Mouse (Mus musculus) CH12.LX (cell line): ENCODE data around the gene Fat2. TPM values are rescaled to one million over a fixed set of nuclear protein-coding genes. Genes with fewer than 3 reads are reported as not detected.

Experiments used
- DNase-seq: peaks from one replicate; pipeline ENCODE4 v3.0.0-alpha.2; 2013; ENCODE audit errors: extremely low read depth
- H3K27ac ChIP-seq: 2 replicates; pipeline ENCODE4 v1.5.1; 2012; ENCODE audit warnings: low read depth, mild to moderate bottlenecking, control low read depth, moderate library complexity; ENCODE audit not compliant: insufficient read depth
- H3K27me3 ChIP-seq: replicated peaks from 2 replicates; pipeline ENCODE3; 2012; ENCODE audit warnings: inconsistent platforms
- H3K36me3 ChIP-seq, 2 experiments: replicated peaks in 1 of 2; 2 replicates each; pipeline versions ENCODE3 to v1.6.1; 2012; ENCODE audit warnings: inconsistent platforms in 1 of 2, low read length in 1 of 2, mild to moderate bottlenecking in 1 of 2, mixed read lengths in 1 of 2, moderate library complexity in 1 of 2; ENCODE audit not compliant: control insufficient read depth in 1 of 2, insufficient read depth in 1 of 2
- H3K4me1 ChIP-seq, 2 experiments: 2 replicates each; pipeline ENCODE4 v1.6.1; 2012; ENCODE audit warnings: inconsistent platforms in 1 of 2, moderate library complexity in 1 of 2; ENCODE audit not compliant: insufficient read depth in 2 of 2, control insufficient read depth in 1 of 2
- H3K4me2 ChIP-seq: 2 replicates; pipeline ENCODE4 v1.6.1; 2012; ENCODE audit warnings: low read depth, mild to moderate bottlenecking, control low read depth; ENCODE audit not compliant: poor library complexity, insufficient read depth, severe bottlenecking
- H3K4me3 ChIP-seq, 3 experiments: fragments of 150-350 bp in 1 of 3; sonication (generic) in 1 of 3; replicated peaks in 1 of 3; 2 replicates each; pipeline versions ENCODE3 to v1.5.1; 2011 to 2012; ENCODE audit warnings: low read depth in 2 of 3, low read length in 2 of 3, mild to moderate bottlenecking in 2 of 3, moderate library complexity in 2 of 3, control low read depth in 1 of 3, improper control_type of control experiment in 1 of 3, inconsistent platforms in 1 of 3, mixed read lengths in 1 of 3; ENCODE audit not compliant: poor library complexity in 1 of 3
- H3K79me2 ChIP-seq: replicated peaks from 2 replicates; pipeline ENCODE4 v1.6.1; 2012; ENCODE audit warnings: mild to moderate bottlenecking, moderate library complexity; ENCODE audit not compliant: control insufficient read depth, poor library complexity, insufficient read depth, severe bottlenecking; ENCODE audit errors: extremely low read depth
- H3K9ac ChIP-seq: 2 replicates; pipeline ENCODE4 v1.6.1; 2012; ENCODE audit warnings: low read depth, mild to moderate bottlenecking, control low read depth, moderate library complexity; ENCODE audit not compliant: insufficient read depth
- H3K9me3 ChIP-seq: replicated peaks from 2 replicates; pipeline ENCODE3; 2012; ENCODE audit warnings: low read length, inconsistent platforms, mixed read lengths
- BHLHE40 ChIP-seq: IDR thresholded peaks from 2 replicates; pipeline ENCODE4 v1.6.1; 2011; ENCODE audit warnings: mild to moderate bottlenecking, low read depth, low read length, improper control_type of control experiment
- CHD2 ChIP-seq: IDR thresholded peaks from 2 replicates; pipeline ENCODE4 v1.6.1; 2011; ENCODE audit warnings: low read length, improper control_type of control experiment
- CTCF ChIP-seq, 2 experiments: IDR thresholded peaks in 1 of 2; conservative IDR thresholded peaks in 1 of 2; 2 replicates each; pipeline ENCODE4 v1.5.1; 2011 to 2012; ENCODE audit warnings: low read depth in 2 of 2, low read length in 2 of 2, improper control_type of control experiment in 1 of 2, inconsistent platforms in 1 of 2, mild to moderate bottlenecking in 1 of 2, moderate library complexity in 1 of 2
- ELF1 ChIP-seq: IDR thresholded peaks from 2 replicates; pipeline ENCODE4 v1.6.1; 2014; ENCODE audit warnings: low read depth, mild to moderate bottlenecking, inconsistent platforms, low read length, improper control_type of control experiment
- ETS1 ChIP-seq: conservative IDR thresholded peaks from 2 replicates; pipeline ENCODE4 v1.6.1; 2012; ENCODE audit warnings: low read depth, mild to moderate bottlenecking, inconsistent platforms, low read length, improper control_type of control experiment, moderate library complexity
- GABPA ChIP-seq: IDR thresholded peaks from 2 replicates; pipeline ENCODE4 v1.6.1; 2012; ENCODE audit warnings: low read depth, low read length, improper control_type of control experiment, inconsistent platforms; ENCODE audit not compliant: insufficient replicate concordance
- HCFC1 ChIP-seq: IDR thresholded peaks from 2 replicates; pipeline ENCODE4 v1.6.1; 2012; ENCODE audit warnings: low read depth, mild to moderate bottlenecking, inconsistent platforms, low read length, improper control_type of control experiment
- JUN ChIP-seq: IDR thresholded peaks from 2 replicates; pipeline ENCODE4 v1.6.1; 2011; ENCODE audit warnings: low read depth, mild to moderate bottlenecking, low read length, improper control_type of control experiment, moderate library complexity; ENCODE audit not compliant: insufficient read depth
- KAT2A ChIP-seq: IDR thresholded peaks from 2 replicates; pipeline ENCODE4 v1.6.1; 2012; ENCODE audit warnings: low read length, improper control_type of control experiment, inconsistent platforms; ENCODE audit not compliant: insufficient replicate concordance
- MXI1 ChIP-seq: IDR thresholded peaks from 2 replicates; pipeline ENCODE4 v1.6.1; 2011; ENCODE audit warnings: mild to moderate bottlenecking, low read depth, low read length, improper control_type of control experiment
- MYC ChIP-seq: IDR thresholded peaks from 2 replicates; pipeline ENCODE4 v1.6.1; 2011; ENCODE audit warnings: low read depth, mild to moderate bottlenecking, improper control_type of control experiment, low read length
- NELFE ChIP-seq: IDR thresholded peaks from 2 replicates; pipeline ENCODE4 v1.6.1; 2011; ENCODE audit warnings: low read depth, low read length, improper control_type of control experiment
- NRF1 ChIP-seq: IDR thresholded peaks from 2 replicates; pipeline ENCODE4 v1.6.1; 2014; ENCODE audit warnings: low read depth, mild to moderate bottlenecking, inconsistent platforms, low read length, improper control_type of control experiment, moderate library complexity
- POLR2AphosphoS2 ChIP-seq: IDR thresholded peaks from 2 replicates; pipeline ENCODE4 v1.6.1; 2011; ENCODE audit warnings: low read depth, low read length, improper control_type of control experiment
- RCOR1 ChIP-seq: conservative IDR thresholded peaks from 2 replicates; pipeline ENCODE4 v1.6.1; 2012; ENCODE audit warnings: low read depth, mild to moderate bottlenecking, inconsistent platforms, low read length, improper control_type of control experiment
- TBP ChIP-seq: conservative IDR thresholded peaks from 2 replicates; pipeline ENCODE4 v1.6.1; 2011; ENCODE audit warnings: low read depth, low read length, improper control_type of control experiment
- USF1 ChIP-seq: IDR thresholded peaks from 2 replicates; pipeline ENCODE4 v1.6.1; 2014; ENCODE audit warnings: low read depth, mild to moderate bottlenecking, inconsistent platforms, low read length, improper control_type of control experiment
- ZC3H11A ChIP-seq: IDR thresholded peaks from 2 replicates; pipeline ENCODE4 v1.6.1; 2012; ENCODE audit warnings: low read depth, mild to moderate bottlenecking, inconsistent platforms, low read length, improper control_type of control experiment
- ZMIZ1 ChIP-seq: IDR thresholded peaks from 2 replicates; pipeline ENCODE4 v1.6.1; 2012; ENCODE audit warnings: low read depth, mild to moderate bottlenecking, inconsistent platforms, low read length, improper control_type of control experiment
- ZNF384 ChIP-seq: IDR thresholded peaks from 2 replicates; pipeline ENCODE4 v1.6.1; 2012; ENCODE audit warnings: low read depth, low read length, improper control_type of control experiment, inconsistent platforms
- dilution Hi-C: fragments of 300-500 bp; cut with MboI; formaldehyde crosslinking; loops from 2 replicates; pipeline ENCODE4 v1.14.3; 2020; ENCODE audit warnings: low sequenced_read_pairs; ENCODE audit not compliant: extremely low pct_unique_long_range_greater_than_20kb, extremely low pct_ligation_motif_present
- in situ Hi-C: fragments of 300-500 bp; cut with MboI; formaldehyde crosslinking; loops from 3 replicates; pipeline ENCODE4 v1.14.3; 2019; ENCODE audit warnings: low sequenced_read_pairs, low pct_ligation_motif_present, low pct_unique_long_range_greater_than_20kb, mixed read lengths
- polyA plus RNA-seq: library from polyadenylated mRNA; unstranded; fragments of >175 nt; gene quantifications from 2 replicates; pipeline ENCODE4 v1.2.1, GENCODE M21; 2012; ENCODE audit warnings: low read depth; ENCODE audit not compliant: insufficient read length
- total RNA-seq, 2 experiments: library from RNA; depleted of rRNA; stranded (reverse); fragments of 300-350 nt in 1 of 2; fragments of >200 nt in 1 of 2; gene quantifications; 2 replicates each; pipeline ENCODE4 v1.2.3; 2012 to 2014

Fat2 gene
- total and polyA plus RNA-seq, 3 experiments: under 0.01 TPM; not detected in 2

GRCm38 (mm10) chr11:55214161-55214560, 122.2 kb downstream of the Fat2 start:
- Histone ChIP-seq H3K27me3 (no peaks in the 10 kb centered on the region), H3K4me3 (no peak overlapping the region), H3K4me1 (no peaks in the 10 kb centered on the region), H3K79me2 (no peaks in the 10 kb centered on the region), H3K9ac (no peak overlapping the region), H3K27ac (no peak overlapping the region), H3K9me3 (no peaks in the 10 kb centered on the region), H3K36me3 (peaks cover 3 to 43% of the 10 kb centered on the region in 2 experiments), H3K4me2 (no peak overlapping the region)
- dilution Hi-C loops: no loop called here
- DNase-seq: no peak
- TF ChIP-seq ZC3H11A (no peak), HCFC1 (no peak), POLR2AphosphoS2 (no peak), USF1 (no peak), TBP (no peak), ZNF384 (no peak), GABPA (no peak), KAT2A (no peak), ZMIZ1 (no peak), JUN (no peak), ELF1 (no peak), MYC (no peak), NRF1 (no peak), MXI1 (no peak)
- in situ Hi-C loops: no loop called here

- Histone ChIP-seq H3K9ac (no peak overlapping the region), H3K9me3 (no peaks in the 10 kb centered on the region), H3K79me2 (no peaks in the 10 kb centered on the region), H3K4me2 (no peak overlapping the region), H3K36me3 (peaks cover 0 to 39% of the 10 kb centered on the region in 2 experiments), H3K27ac (no peak overlapping the region), H3K27me3 (no peaks in the 10 kb centered on the region), H3K4me3 (no peak overlapping the region), H3K4me1 (peaks cover 0 to 1% of the 10 kb centered on the region in 2 experiments; a peak in 1 of 4 replicates)
- TF ChIP-seq KAT2A: no peak
- no peak for TF ChIP-seq CTCF (conservative IDR thresholded peaks at IDR 0.05 in 1 of 2, IDR thresholded peaks at IDR 0.05 in 1 of 2; ENCODE audit: low read depth in 2 of 2, low read length in 2 of 2)
- no peak for TF ChIP-seq CHD2
- no peak for TF ChIP-seq ETS1
- TF ChIP-seq MXI1: no peak
- TF ChIP-seq GABPA: no peak
- TF ChIP-seq NELFE: no peak
- no peak for TF ChIP-seq RCOR1
- TF ChIP-seq BHLHE40: no peak
- no peak for TF ChIP-seq ELF1
- dilution Hi-C loops (no loop called here), in situ Hi-C loops (no loop called here)
- DNase-seq: no peak
Observed at GRCm38 (mm10) chr11:55213518-55213917, 122.8 kb downstream of the Fat2 start.
